Mouse (Mus musculus) ZHBTc4 (cell line): ENCODE measurements around the gene Zfhx3.

Experiments
- DNase-seq: peaks from one replicate; pipeline ENCODE4 v3.0.0-alpha.2; 2011; ENCODE audit warnings: low read depth, low spot score

Zfhx3 gene

DNA sequence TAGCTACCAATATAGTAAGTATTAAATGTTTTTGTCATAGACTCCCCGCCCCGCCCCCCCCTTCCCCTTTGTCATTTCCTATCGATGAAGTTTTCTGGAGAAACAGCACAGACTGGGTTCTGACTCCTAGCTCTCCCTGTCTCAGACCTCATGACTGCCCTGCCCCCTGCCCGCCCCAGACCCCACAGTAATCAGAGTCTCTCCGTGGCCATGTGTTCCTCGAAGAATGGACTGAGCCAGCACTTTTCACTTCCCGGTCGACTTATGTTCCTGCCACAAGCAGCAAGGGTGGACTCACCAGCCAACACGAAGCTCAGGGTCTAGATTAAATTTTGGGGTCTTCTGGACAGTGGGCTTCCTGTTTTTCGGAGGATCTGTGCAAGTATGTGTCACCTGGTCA lies 840.7 kb downstream of the Zfhx3 start:
- DNase-seq: no peak

DNA sequence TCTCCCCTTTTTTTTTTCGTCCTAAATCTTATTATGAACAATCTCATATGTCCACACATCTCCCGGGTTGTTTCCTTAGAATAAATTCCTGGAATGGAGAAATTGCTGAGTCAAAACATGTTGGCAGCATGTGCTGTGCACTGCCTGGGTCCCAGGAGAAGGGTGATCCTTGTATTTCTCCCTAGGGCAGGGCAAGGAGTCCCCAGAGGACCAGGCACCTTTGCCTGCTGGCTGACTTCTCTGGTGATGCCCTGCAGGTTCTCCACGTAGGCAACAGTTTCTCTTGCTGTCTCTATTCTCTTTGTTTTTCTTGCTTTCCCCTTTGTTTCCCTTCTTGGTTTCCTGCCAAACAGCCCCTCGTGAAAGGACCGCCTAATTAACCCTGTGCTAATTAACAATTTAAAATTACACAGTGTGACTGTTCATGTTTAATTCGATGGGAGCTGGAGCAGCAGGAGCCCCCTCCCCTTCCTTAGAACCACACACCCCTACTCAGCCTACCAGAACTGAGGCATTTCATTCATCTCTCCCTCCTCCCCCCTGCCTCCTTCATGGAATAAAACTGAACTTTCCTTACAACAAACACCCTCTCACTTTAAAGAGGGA lies 845.8 kb downstream of the Zfhx3 start:
- DNase-seq: no peak

DNA sequence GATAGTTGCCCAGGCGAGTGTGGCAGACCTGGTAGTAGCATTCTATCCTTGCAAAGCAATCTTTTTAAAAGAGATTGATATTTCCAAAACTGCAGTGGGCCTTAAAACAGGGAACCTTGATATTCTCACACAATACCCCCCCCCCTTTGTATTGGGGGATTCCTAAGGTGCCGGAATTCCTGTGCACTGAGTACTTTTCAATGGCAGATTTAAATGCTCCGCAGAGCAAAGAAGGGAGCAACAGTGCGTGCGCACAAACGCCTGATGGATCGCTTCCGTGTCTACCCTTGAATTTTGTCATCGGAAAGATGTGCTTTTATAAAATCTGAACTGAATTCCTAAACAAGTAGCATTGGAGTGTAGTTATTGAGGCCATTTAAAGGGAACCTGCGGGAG lies 846.3 kb downstream of the Zfhx3 start:
- DNase-seq: no peak

DNA sequence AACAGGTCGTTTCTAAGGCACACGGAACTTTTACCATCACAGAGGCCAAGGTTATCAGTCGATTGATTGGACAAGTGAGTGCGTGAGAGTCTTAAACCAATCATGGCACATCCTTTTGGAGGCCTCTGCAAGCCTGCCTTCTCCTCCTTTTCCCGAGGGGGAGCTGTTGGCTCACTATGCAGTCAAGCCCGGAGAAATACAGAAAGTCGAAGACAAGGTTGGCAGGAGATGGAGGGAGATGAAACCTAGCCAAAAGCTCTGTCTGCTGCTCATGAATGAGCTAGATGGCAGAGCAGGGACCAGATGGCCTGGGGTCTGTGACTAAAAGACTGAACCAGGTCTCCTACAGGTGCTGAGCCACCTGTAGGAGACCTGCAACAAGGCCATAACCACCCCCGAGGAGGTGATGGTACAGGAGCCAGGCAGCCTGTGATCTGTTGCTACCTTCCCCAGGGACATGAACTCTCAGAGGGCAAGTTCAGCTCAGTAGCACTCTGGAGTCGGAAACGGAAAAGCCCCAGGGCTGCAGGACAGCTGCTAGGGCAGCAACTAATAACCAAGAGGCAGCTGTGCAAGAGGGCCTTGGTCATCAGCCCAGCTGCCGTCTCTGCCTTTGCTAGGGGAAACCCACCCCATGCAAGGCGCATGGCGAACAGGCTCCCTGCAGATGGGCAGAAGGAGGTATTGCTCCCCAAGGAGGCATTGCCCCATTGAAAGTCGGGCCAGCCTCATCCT lies 848.3 kb downstream of the Zfhx3 start:
- peak; percentile 74 for DNase-seq

DNA sequence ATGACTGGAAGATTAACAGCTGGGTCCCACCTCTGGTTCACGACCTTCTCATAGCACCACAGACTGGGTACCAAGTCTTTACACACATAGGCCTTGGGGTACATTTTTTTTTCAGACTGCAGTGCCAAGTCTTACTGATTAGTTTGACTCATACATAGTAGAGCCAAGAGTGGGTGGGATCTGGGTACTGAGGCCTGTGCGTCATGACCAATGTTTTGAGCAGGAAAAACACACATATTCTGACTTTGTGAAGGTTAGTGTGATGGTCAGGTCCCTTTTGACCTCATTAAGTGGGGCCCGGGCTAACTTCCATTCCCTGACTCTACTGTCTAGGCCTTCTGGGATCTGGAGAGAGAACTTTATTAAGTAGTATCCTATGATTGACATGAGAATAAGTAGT lies 853.6 kb downstream of the Zfhx3 start:
- DNase-seq: no peak

DNA sequence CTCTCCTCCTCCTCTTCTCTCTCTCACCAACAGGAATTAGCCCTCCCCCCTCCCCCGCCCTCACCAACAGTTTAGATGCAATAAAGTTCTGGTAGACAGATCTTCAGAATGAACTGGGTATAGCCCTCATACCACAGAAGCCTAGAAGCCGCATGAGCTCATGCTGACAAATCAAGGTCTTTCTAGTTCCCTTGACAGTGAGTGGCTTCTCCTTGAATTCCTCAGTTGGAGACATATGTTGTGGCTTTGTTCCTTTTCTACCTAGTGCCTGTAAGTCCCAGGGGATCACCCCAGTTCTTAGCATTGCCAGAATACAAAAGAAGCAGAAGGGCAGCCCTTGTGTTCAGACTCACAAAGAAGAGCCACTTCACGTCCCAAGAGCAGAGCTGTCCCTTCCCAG lies 854.4 kb downstream of the Zfhx3 start:
- no peak for DNase-seq

DNA sequence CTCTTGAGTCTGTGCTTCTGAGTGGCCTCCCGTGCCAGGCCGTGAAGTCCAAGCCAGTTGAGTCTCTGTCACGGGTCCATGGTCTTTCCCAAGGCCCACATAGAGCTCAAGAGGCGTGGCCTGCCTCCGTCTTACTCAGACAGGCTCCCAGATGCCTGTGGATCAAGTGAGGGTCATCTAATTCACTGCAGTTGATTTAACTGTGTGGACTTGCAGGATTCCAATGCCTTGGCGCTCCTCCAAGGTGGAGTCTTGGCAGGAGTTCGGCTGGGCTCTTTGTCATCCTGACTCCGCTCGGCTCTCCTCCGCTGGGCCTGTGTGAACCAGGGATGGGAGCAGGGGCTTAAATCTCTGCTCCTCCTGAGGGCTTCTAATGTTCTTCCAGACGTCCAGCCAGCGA lies 855.6 kb downstream of the Zfhx3 start:
- DNase-seq: no peak

DNA sequence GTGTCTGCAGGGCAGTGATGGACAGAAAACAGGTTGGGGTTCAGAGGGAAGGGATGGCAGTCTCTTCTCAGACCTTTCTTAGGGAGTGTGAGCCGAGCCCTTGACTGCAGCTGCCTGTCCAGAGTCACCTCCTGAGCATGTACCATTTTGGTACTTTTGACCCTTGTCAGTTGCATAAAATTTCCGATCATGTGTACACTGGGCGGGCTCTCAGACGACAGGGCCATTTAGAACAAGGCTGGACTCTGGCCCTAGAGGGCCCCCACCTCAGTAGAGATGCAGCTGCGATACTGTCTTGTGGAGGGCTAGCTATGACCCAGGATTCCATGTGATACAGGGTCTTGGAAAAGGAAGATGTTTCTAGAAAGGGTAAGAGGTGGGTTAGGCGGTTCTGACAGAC lies 856.8 kb downstream of the Zfhx3 start:
- no peak for DNase-seq

DNA sequence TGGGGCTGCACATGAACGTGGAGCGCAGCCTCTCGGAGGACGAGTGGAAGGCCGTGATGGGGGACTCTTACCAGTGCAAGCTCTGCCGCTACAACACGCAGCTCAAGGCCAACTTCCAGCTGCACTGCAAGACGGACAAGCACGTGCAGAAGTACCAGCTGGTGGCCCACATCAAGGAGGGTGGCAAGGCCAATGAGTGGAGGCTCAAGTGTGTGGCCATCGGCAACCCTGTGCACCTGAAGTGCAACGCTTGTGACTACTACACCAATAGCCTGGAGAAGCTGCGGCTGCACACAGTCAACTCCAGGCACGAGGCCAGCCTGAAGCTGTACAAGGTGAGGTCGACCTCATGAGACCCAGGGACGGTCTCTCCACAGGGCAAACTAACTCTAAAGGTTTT lies 857.9 kb downstream of the Zfhx3 start:
- DNase-seq: no peak

DNA sequence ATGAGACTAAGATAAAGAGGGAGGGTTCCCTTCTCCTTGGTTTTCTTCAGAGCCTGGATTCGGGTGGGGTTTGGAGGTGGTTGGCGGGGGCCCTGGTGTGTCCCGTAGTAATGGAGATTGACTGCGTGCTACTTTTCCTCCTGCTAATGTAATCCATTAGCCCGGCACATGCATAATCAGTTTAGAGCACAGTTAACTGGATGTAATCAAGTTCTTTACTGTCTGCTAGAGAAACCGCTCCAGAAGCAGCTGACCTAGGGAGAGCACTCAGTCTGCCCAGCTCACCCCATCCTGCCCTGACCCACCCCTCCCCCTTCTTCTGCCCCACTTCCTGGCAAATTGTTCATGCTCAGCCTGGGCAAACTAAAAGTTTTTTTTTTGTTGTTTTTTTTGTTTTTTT lies 860.6 kb downstream of the Zfhx3 start:
- no peak for DNase-seq

DNA sequence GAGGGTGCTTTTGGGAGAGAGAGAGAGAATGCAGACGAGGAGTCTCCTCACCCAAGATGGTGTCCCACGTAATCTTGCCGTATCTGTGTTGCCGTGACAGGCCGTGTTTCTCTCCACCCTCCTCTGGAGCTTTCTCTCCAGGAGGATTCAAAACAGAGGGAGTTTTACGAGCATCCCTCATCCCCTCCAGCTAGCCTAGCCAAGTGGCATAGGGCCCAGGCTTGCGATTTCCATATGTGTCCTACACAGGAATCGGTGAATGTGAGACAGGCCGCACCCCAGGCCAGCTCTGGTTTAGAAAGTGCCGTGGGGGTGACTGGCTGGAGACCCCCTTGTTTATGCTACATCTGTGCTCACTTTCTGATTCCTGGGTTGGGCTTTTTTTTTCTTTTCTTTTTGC lies 869.2 kb downstream of the Zfhx3 start:
- no peak for DNase-seq

DNA sequence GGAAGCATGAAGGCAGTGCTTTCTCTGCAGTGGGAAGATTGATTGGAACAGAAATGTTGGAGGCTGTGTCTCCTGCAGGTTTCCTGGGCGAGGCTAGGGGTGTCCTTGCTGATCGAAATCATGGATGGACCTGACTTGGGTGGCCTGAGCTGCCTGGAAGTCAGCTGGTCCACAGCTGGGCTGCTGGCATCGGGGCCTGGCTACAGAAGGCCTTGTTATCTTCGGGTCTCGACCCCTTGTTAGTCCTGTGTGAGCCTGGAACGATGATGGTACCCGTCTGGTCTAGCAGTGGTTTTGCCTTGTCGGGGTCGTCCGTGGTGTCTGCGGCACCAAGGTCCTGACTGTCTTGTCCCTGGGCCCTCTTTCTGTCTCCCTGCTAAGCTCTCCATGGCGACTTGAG lies 870.9 kb downstream of the Zfhx3 start:
- DNase-seq: no peak

DNA sequence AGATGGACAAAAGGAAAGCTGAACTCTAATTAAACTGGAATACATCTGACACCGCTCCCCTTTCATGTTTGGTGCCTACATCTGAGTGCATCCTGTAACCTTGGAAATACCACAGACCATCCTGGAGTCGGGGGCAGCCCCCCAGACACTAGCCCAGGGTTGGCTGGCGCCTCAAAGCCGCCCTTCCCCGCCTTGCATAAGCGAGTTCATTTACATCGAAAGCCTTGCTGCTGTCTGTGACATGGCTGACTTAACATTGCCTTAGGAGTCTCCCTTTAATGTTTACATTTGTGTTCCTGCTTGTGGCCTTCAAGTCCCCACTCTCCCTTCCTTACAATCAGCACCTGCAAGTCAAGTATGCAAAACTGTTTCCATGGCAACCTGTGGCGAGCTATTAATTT lies 876.8 kb downstream of the Zfhx3 start:
- peak; percentile 15 for DNase-seq

DNA sequence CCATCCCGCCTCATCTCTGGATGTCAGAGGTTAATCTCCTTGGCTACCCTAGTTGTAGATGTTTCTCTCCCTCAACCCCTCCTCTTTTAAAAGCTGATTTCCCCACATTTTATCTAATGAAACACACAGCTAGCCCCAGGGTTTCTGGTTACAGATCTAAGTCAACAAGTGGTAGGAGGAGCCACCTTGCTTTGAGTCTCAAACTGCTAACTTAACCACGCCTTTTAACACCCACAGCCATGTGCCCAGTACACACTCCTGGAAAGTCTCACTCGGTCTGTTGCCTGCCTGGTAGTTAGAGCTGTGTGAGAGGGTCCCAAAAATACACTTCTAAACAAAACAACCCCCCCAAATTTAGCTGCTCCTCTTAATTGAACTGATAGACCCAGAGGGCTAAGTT lies 877.4 kb downstream of the Zfhx3 start:
- DNase-seq: peak; percentile 69

DNA sequence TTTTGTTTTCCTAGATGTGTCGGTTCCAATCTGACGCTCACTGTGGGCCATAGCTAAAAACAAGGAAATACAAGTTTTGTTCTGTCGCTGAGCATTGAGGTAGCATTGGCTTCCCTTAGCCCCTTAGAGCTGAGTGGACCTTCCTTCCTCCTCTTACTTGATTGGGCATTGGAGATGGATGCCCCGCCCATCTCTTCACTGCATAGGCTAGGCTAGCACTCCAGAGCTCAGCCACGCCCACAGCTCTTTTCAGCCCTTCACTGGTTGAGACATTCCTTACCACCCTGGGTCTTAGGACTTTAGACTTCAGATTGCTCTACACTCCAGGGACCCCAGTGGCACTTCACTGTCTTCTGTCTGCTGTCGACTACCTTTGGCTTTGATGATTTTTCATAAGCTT lies 878.2 kb downstream of the Zfhx3 start:
- DNase-seq: peak; percentile 94

DNA sequence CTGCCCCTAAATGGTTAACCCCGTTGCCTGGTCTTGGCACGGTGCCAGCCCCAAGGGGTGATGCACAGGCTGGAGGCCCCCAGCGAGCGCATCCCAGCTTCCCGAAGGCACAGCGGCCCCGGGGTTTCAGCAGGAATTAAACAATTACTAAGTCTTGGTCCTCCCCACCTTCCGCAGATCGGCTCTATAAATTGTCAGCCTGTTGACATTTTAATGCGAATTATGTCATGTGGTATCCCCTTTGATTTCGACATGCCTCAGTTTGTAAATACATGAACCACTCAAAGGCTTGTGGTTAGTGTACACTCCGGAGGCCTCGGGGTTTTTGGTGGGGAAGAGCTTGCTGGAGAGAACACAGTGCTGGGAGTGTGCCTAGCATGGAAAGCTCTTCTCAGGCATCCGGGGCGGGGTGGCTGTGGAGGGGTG lies 880.4 kb downstream of the Zfhx3 start:
- DNase-seq: peak; percentile 48

DNA sequence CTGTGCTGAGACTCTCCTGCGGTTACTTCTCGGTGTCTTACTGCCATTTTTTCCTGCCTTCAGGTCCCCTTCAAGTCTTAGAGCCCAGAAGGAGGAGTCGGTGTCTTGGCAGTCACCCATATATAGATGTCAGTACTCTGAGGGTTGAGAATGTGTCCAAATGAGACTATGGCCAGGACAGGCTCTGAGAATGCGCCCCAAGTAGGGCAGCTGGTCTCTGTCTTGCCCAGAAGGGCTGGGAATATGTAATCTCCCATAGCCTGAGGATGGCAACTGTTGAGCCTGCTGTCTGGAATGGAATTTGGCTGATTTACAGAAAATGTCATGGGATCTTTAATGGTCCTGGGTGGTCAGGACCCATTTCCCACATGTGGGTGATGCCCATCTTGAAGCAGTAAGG lies 881.6 kb downstream of the Zfhx3 start:
- no peak for DNase-seq

DNA sequence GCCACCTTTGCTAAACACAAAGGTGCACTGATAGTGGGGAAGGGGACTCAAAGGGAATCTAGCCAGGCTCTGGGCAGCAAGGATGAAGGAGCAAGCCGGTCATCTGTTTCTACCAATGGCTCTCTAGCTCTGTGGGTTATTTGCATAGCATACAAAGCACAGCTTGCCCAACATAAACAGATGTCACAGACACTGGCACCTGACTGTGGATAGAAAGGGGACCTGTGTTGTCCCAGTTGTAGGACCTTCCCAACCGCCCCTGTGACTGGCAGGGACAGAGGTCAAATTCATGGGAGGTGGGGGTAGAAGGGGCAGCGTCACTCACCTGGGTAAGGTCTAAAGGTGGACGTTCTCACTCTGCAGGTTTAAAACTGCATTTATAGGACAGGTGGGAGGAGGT lies 884.0 kb downstream of the Zfhx3 start:
- no peak for DNase-seq

DNA sequence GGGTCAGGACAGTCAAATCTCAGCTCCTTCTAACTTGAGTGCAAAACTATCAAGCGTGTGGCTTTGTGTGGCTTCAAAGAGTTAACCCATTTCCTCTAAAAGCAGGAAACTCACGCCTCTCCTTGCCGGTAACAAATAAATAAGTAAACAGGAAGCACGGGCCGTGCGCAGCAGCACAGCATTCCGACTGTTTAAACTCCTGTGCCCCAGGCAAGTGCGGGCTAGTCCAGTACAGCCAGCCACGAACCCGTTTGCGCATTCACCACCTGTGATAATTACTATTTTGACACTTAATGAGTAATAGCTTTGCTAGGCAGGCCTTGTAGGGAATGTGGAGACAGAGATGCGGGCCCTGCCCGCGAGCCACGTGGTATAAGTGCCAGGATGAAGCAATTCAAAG lies 885.0 kb downstream of the Zfhx3 start:
- peak; percentile 51 for DNase-seq

DNA sequence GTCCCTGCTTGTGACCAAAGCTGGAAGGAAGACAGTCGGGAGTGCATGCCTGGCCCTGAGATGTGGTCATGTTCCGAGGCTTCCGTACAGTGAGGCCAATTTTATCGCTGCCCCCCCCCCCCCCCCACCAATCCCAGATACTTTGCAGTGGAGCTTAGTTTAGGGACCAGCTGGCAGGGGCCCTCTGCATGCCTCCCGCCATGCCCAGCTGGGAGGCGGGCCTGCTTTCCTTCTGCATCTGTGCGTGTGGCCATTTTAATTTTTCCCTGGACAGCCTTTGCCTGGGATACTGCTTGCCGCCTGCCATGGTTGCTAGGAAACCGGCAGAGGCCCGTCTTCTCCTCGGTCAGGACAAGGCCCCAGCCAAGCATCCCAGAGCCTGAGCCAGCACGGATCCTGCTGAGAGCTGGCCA lies 886.9 kb downstream of the Zfhx3 start:
- DNase-seq: no peak

DNA sequence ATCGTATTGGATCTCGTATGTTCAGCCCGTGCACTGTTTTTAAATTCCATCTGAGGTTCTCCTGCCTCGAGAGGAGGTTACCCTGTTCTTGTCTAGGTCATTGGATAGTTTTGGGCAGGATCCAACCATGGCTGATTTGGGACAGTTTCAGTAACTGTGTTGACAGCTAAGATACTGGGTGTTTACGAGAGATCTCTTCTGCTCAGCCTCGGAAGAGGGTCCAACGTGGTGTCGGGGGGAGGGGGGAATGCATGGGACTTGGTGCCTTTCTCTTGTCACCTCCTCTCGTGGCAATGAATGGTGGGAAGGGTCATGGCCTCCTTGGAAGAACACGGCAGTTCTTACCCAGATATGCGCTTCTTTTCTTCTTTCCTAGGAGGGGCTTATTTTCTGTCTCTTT lies 892.7 kb downstream of the Zfhx3 start:
- DNase-seq: no peak

DNA sequence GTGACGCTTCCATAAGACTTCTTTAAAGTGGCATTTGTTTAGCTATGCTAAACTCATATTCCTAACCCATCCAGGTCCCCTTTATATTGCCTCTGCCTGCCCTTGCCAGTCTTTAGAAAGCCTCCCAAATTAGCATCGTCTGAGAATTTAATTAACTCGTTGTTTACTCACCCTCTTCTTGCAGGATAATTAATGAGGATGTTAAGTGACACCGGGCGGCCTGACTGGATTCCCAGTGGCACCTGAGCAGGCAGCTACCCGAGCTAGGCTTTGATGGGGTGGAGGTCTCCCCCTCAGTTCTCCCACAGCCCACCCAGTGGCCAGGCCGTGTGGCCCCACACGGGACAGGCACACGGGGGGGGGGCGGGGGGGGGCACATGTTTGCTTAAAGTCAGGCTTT lies 895.3 kb downstream of the Zfhx3 start:
- DNase-seq: no peak

DNA sequence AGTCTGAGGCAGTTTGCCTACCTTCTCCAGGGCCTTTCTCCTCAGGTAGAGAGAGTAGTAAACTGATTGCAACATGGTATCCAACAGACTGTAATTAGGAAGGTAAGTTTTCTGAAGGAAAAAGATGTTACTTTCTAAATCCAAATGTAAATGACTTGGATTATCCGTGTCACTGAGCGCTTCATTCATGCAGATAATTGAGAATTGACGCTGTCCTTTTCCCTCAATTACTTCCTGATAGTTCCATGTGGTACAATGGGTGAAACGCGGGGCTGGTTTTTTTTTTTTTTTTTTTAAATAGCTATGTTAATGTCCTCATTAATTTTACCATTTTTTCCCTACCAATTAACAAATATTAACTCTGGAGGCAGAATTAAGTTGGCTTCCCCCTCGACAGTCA lies 896.3 kb downstream of the Zfhx3 start:
- no peak for DNase-seq

DNA sequence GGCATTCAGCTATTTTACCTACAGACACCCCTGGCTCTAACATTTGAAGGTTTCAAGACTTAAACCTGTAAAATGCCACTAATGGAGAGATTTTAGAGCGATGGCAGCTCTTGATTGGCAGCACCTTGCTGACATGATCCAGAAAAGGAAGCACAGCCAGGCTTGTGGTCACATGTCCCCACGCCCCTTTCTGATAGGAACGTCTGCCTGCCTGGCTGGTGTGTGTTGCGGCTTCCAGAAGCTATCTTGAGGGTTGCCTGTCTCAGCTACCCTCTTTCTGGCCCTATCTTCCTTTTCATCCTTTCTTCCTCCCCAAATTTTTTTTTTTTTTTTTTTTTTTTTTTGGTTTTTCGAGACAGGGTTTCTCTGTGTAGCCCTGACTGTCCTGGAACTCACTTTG lies 899.9 kb downstream of the Zfhx3 start:
- DNase-seq: no peak
